Mouse (Mus musculus): ENCODE measurements at regions not wholly inside any gene's neighbourhood (a gene's known extent, or its start where the extent isn't known, plus 50 kb on each side); places are given as distances from the start of the nearest gene placed in this dataset.
A peak's percentile ranks its signal among the peaks of the same experiment; 100 is the strongest.

GRCm38 (mm10) chr3:137728689-137729088 lies 57.4 kb downstream of the Gm21962 start:
- no peak for DNase-seq (ENCODE audit: low spot score in 2 of 2)

- no peak for DNase-seq (ENCODE audit: low spot score in 2 of 2)
Measured at GRCm38 (mm10) chr3:137729421-137729820, 58.1 kb downstream of the Gm21962 start.

GRCm38 (mm10) chr3:137737222-137737800 lies 66.0 kb downstream of the Gm21962 start:
- DNase-seq (ENCODE audit: low spot score in 2 of 2) = no peak

GRCm38 (mm10) chr3:137741528-137741927 lies 70.2 kb downstream of the Gm21962 start:
- DNase-seq (ENCODE audit: low spot score in 2 of 2) = no peak

GRCm38 (mm10) chr3:137742119-137742518 lies 70.8 kb downstream of the Gm21962 start:
- DNase-seq (ENCODE audit: low spot score in 2 of 2) = no peak

GRCm38 (mm10) chr3:137751732-137752260 lies 80.5 kb downstream of the Gm21962 start:
- no peak for DNase-seq (ENCODE audit: low spot score in 2 of 2)

GRCm38 (mm10) chr3:137752447-137753256 lies 81.3 kb downstream of the Gm21962 start:
- peak; percentile 59 to 65 for DNase-seq (ENCODE audit: low spot score in 2 of 2)

GRCm38 (mm10) chr3:137753257-137753654 lies 81.9 kb downstream of the Gm21962 start:
- DNase-seq (ENCODE audit: low spot score in 2 of 2) = no peak

- DNase-seq (ENCODE audit: low spot score in 2 of 2) = no peak
Measured at GRCm38 (mm10) chr3:137755391-137755790, 84.1 kb downstream of the Gm21962 start.

GRCm38 (mm10) chr3:137762213-137762884 lies 91.0 kb downstream of the Gm21962 start:
- no peak for DNase-seq (ENCODE audit: low spot score in 2 of 2)

GRCm38 (mm10) chr3:137763406-137763805 lies 92.1 kb downstream of the Gm21962 start:
- DNase-seq (ENCODE audit: low spot score in 2 of 2) = no peak

- no peak for DNase-seq (ENCODE audit: low spot score in 2 of 2)
Measured at GRCm38 (mm10) chr3:137768627-137769026, 95.7 kb upstream of the H2afz start.

GRCm38 (mm10) chr3:137775076-137775849 lies 89.0 kb upstream of the H2afz start:
- no peak for DNase-seq (ENCODE audit: low spot score in 2 of 2)

- DNase-seq (ENCODE audit: low spot score in 2 of 2) = no peak
Measured at GRCm38 (mm10) chr3:137778113-137778512, 86.2 kb upstream of the H2afz start.

GRCm38 (mm10) chr3:137780029-137780428 lies 84.3 kb upstream of the H2afz start:
- no peak for DNase-seq (ENCODE audit: low spot score in 2 of 2)

- no peak for DNase-seq (ENCODE audit: low spot score in 2 of 2)
Measured at GRCm38 (mm10) chr3:137782836-137783235, 81.5 kb upstream of the H2afz start.

- no peak for DNase-seq (ENCODE audit: low spot score in 2 of 2)
Measured at GRCm38 (mm10) chr3:137783937-137784911, 80.1 kb upstream of the H2afz start.

- no peak for DNase-seq (ENCODE audit: low spot score in 2 of 2)
Measured at GRCm38 (mm10) chr3:137785224-137785623, 79.1 kb upstream of the H2afz start.

- DNase-seq (ENCODE audit: low spot score in 2 of 2) = no peak
Measured at GRCm38 (mm10) chr3:137785871-137786270, 78.4 kb upstream of the H2afz start.

- DNase-seq (ENCODE audit: low spot score in 2 of 2) = no peak
Measured at GRCm38 (mm10) chr3:137789671-137790070, 74.6 kb upstream of the H2afz start.
